Mouse (Mus musculus): ENCODE results near the gene Pik3c2b.
"Not testable (repeated sequence)": the region's sequence is repeated elsewhere in the genome, so short reads cannot be mapped to it uniquely, and the experiment has no call there.

The Pik3c2b gene

GRCm38 (mm10) chr1:133033316-133034090 is 12.0 kb upstream of the Pik3c2b start:
- peak; percentile 69 for DNase-seq

- DNase-seq, result peak; percentile 42
Measured at GRCm38 (mm10) chr1:133034091-133034460, 11.4 kb upstream of the Pik3c2b start.

GRCm38 (mm10) chr1:133034682-133035081 is 10.8 kb upstream of the Pik3c2b start:
- DNase-seq, result not testable (repeated sequence)

- peak; percentile 65 for DNase-seq
Measured at GRCm38 (mm10) chr1:133039505-133039949, 5.9 kb upstream of the Pik3c2b start.

- peak; percentile 83 for DNase-seq
Measured at GRCm38 (mm10) chr1:133045861-133046440, 484 bp downstream of the Pik3c2b start.

- peak; percentile 73 for DNase-seq
Measured at GRCm38 (mm10) chr1:133046441-133046931, 1.0 kb downstream of the Pik3c2b start.

- DNase-seq, result no peak
Measured at GRCm38 (mm10) chr1:133047575-133047974, 2.1 kb downstream of the Pik3c2b start.

- DNase-seq, result no peak
Measured at GRCm38 (mm10) chr1:133048690-133049089, 3.2 kb downstream of the Pik3c2b start.

GRCm38 (mm10) chr1:133050001-133050431 is 4.5 kb downstream of the Pik3c2b start:
- no peak for DNase-seq

- DNase-seq, result no peak
Measured at GRCm38 (mm10) chr1:133051829-133052228, 6.4 kb downstream of the Pik3c2b start.

- no peak for DNase-seq
Measured at GRCm38 (mm10) chr1:133053034-133053433, 7.6 kb downstream of the Pik3c2b start.

- no peak for DNase-seq
Measured at GRCm38 (mm10) chr1:133054326-133054725, 8.9 kb downstream of the Pik3c2b start.

GRCm38 (mm10) chr1:133057345-133058034 is 12.0 kb downstream of the Pik3c2b start:
- DNase-seq, result peak; percentile 24

GRCm38 (mm10) chr1:133059592-133059991 is 14.1 kb downstream of the Pik3c2b start:
- DNase-seq, result no peak

GRCm38 (mm10) chr1:133060681-133061080 is 15.2 kb downstream of the Pik3c2b start:
- DNase-seq, result no peak

- DNase-seq, result no peak
Measured at GRCm38 (mm10) chr1:133063164-133063563, 17.7 kb downstream of the Pik3c2b start.

- DNase-seq, result no peak
Measured at GRCm38 (mm10) chr1:133068268-133068667, 22.8 kb downstream of the Pik3c2b start.

- no peak for DNase-seq
Measured at GRCm38 (mm10) chr1:133068669-133069274, 23.3 kb downstream of the Pik3c2b start.

- DNase-seq, result no peak
Measured at GRCm38 (mm10) chr1:133069275-133070120, 24.0 kb downstream of the Pik3c2b start.

- DNase-seq, result peak; percentile 12
Measured at GRCm38 (mm10) chr1:133070157-133070556, 24.7 kb downstream of the Pik3c2b start.

- no peak for DNase-seq
Measured at GRCm38 (mm10) chr1:133071666-133072381, 26.4 kb downstream of the Pik3c2b start.

Data from thymus, postnatal 14 days (tissue).